Mouse (Mus musculus) hindbrain, embryonic 11.5 days (tissue): ENCODE measurements around the gene Rarg. TPM values are rescaled to one million over a fixed set of nuclear protein-coding genes. Genes with fewer than 3 reads are reported as not detected.

Experiments used
- ATAC-seq: fragments of 200-750 bp; cut with Nextera tagmentation; 2 replicates; pipeline ENCODE4 v1.8.0; 2017; ENCODE audit warnings: mild to moderate bottlenecking, moderate TSS enrichment, moderate library complexity; ENCODE audit not compliant: low FRiP score
- DNase-seq: peaks from one replicate; pipeline ENCODE4 v3.0.0-alpha.2; 2015; ENCODE audit warnings: low spot score
- H3K27ac ChIP-seq: fragments of 300-500 bp; sonication (generic); 2 replicates; pipeline ENCODE4 v1.5.1; 2014; ENCODE audit warnings: mild to moderate bottlenecking, low read depth, low read length
- H3K27me3 ChIP-seq: fragments of 300-500 bp; sonication (generic); 2 replicates; pipeline ENCODE4 v1.6.1; 2014; ENCODE audit warnings: mild to moderate bottlenecking, low read length, moderate library complexity, mixed read lengths; ENCODE audit not compliant: control insufficient read depth, insufficient read depth
- H3K36me3 ChIP-seq: fragments of 300-500 bp; sonication (generic); 2 replicates; pipeline ENCODE4 v1.6.1; 2014; ENCODE audit warnings: mild to moderate bottlenecking, low read length, moderate library complexity, mixed read lengths; ENCODE audit not compliant: control insufficient read depth, insufficient read depth
- H3K4me1 ChIP-seq: fragments of 300-500 bp; sonication (generic); replicated peaks from 2 replicates; pipeline ENCODE4 v1.6.1; 2014; ENCODE audit warnings: low read length, mixed read lengths; ENCODE audit not compliant: control insufficient read depth, insufficient read depth
- H3K4me2 ChIP-seq: fragments of 300-500 bp; sonication (generic); replicated peaks from 2 replicates; pipeline ENCODE4 v1.6.1; 2014; ENCODE audit warnings: mild to moderate bottlenecking, low read depth, low read length
- H3K4me3 ChIP-seq: fragments of 300-500 bp; sonication (generic); 2 replicates; pipeline ENCODE4 v1.5.1; 2014; ENCODE audit warnings: low read depth, low read length
- H3K9ac ChIP-seq: fragments of 300-500 bp; sonication (generic); 2 replicates; pipeline ENCODE4 v1.6.1; 2014; ENCODE audit warnings: low read depth, low read length
- H3K9me3 ChIP-seq: fragments of 300-500 bp; sonication (generic); 2 replicates; pipeline ENCODE4 v1.6.1; 2016; ENCODE audit warnings: low read length; ENCODE audit not compliant: control insufficient read depth
- WGBS: fragments of 180-500 bp; shearing (Covaris S2); extraction: QIAGEN DNeasy Blood & Tissue Kit; methylation state at CpG from one replicate; pipeline ENCODE4 v1.1.7; 2014; 5-methylcytosine and 5-hydroxymethylcytosine counted together
- polyA plus RNA-seq: library from polyadenylated mRNA; unstranded; fragments of >200 nt; fragmentation: Nextera tagmentation; extraction: Ambion mirVana; gene quantifications from 2 replicates; pipeline ENCODE4 v1.2.1, GENCODE M21; 2014

Rarg gene
- polyA plus RNA-seq, 1 experiment from 2014 or later: 20.3 TPM

DNA sequence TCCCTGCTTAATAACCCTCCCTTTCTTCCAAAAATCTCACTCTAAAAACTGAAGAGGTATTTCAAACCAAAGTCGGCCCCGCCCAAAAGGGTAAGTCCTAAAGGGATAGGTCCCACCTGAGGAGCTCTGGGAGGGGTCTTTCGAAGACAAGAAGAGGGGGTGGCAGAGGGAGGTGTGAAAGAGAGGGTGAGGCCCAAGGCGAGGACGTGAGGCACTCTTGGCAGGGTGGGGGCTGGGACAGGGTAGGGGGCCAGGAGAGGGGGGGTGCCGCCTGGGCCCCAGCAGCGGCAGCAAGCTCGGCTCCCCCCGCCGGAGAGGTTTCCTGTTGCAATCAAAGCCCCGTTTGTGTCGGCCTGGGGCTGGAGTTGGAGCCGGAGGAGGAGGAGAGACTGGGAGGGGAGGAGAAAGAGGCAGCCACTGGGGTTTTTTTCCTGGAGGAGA is 8.0 kb downstream of the Rarg start:
- WGBS: 3% methylated on average over 13 of the region's 13 CpGs
- Histone ChIP-seq H3K9ac (peak overlapping the region; percentile 34; the same call in 1 of the 2 replicates), H3K9me3 (no peaks in the 10 kb centered on the region), H3K27ac (peak overlapping the region; percentile 53), H3K27me3 (peaks cover 51% of the 10 kb centered on the region), H3K4me3 (no peak overlapping the region), H3K4me1 (peaks cover 11% of the 10 kb centered on the region), H3K36me3 (no peaks in the 10 kb centered on the region), H3K4me2 (peak overlapping the region; percentile 19)
- ATAC-seq (no peak), DNase-seq (peak; percentile 50)

DNA sequence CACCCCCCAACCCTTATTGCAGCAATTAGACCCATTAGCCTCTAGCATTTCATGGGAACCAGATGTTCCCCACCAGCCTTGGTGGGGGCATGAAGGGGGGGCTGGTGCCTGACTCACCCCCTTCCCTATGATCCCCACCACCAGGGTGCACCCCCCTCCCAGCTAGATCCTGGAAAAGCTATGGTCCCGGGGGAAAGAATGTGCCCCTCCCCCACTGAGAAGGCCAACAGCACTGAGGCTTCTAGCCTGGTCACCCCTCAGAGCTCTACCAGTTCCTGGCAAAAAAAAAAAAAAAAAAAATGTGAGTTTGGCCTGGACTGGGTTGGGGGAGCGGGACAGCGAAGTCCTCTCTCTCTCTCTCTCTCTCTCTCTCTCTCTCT is 8.5 kb downstream of the Rarg start:
- DNase-seq: peak; percentile 29
- no peak for ATAC-seq
- H3K27ac ChIP-seq: peak overlapping the region; percentile 59; the same call in 1 of the 2 replicates
- no peak overlapping the region for H3K4me3 ChIP-seq
- peak overlapping the region; percentile 19 for H3K4me2 ChIP-seq
- peaks cover 14% of the 10 kb centered on the region for H3K4me1 ChIP-seq
- H3K27me3 ChIP-seq: peaks cover 56% of the 10 kb centered on the region
- no peaks in the 10 kb centered on the region for H3K36me3 ChIP-seq
- H3K9me3 ChIP-seq: no peaks in the 10 kb centered on the region
- no peak overlapping the region for H3K9ac ChIP-seq
- WGBS: 0% methylated on average over 3 of the region's 3 CpGs

GRCm38 (mm10) chr15:102248131-102248811 is 9.0 kb downstream of the Rarg start:
- 4% methylated on average over 8 of the region's 8 CpGs for WGBS
- peak overlapping the region; percentile 62 for H3K27ac ChIP-seq
- DNase-seq (peak; percentile 34), ATAC-seq (no peak)
- peak overlapping the region; percentile 98 for H3K4me2 ChIP-seq
- H3K36me3 ChIP-seq: no peaks in the 10 kb centered on the region
- peak overlapping the region; percentile 59 for H3K4me3 ChIP-seq
- peaks cover 61% of the 10 kb centered on the region for H3K27me3 ChIP-seq
- no peaks in the 10 kb centered on the region for H3K9me3 ChIP-seq
- H3K4me1 ChIP-seq: peaks cover 16% of the 10 kb centered on the region
- peak overlapping the region; percentile 50 for H3K9ac ChIP-seq

DNA sequence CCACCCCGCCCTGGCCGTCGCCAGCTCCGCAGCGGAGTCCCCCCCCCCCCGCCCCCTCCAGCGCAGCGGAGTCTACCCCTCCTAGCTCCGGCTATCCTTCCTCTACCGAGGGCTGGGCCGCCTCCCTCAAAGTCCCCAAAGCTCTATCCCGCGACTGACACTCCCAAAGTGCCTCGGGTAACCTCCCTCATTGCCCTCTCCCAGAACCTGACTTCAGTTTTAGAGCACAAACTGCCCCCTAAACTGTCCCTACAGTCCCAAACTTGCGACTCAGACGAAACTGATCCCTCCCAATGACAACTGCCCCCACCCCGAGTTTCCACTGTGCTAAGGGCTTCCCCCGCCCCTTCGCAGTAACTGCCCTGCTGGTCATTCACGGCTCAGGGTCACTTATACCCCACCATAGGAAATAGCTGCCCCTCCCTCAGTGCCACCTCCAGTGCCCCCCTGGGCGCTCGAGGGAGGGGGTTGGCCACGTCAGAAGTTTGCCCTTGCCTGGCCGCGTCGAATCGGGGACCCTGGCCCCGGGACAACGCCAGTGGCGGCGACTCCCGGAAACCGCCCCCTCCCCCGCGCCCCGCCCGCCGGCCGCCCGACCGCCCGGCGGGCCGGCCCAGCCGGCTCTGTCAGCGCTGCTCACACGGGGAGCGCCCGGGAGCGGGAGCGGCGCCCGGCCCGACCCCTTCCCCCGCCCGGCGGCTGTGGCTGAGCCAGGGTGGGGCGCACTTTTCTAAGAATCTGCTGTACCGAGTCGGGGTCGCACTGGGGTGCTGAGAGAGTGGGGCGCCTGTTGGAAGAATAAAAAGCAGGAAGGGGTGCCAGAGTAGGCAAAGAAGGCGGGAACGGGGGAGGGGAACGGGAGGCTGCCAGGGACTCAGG is 9.8 kb downstream of the Rarg start:
- under 1% methylated on average over 59 of the region's 65 CpGs for WGBS
- ATAC-seq (peak; percentile 55), DNase-seq (peak; percentile 62)
- Histone ChIP-seq H3K36me3 (no peaks in the 10 kb centered on the region), H3K4me3 (peak overlapping the region; percentile 59), H3K27ac (peak overlapping the region; percentile 62), H3K27me3 (peaks cover 69% of the 10 kb centered on the region), H3K9ac (peak overlapping the region; percentile 50), H3K4me2 (peak overlapping the region; percentile 98), H3K9me3 (no peaks in the 10 kb centered on the region), H3K4me1 (peaks cover 21% of the 10 kb centered on the region)

- peaks cover 71% of the 10 kb centered on the region for H3K27me3 ChIP-seq
- peaks cover 21% of the 10 kb centered on the region for H3K4me1 ChIP-seq
Observed at GRCm38 (mm10) chr15:102246866-102247251, 10.5 kb downstream of the Rarg start.

DNA sequence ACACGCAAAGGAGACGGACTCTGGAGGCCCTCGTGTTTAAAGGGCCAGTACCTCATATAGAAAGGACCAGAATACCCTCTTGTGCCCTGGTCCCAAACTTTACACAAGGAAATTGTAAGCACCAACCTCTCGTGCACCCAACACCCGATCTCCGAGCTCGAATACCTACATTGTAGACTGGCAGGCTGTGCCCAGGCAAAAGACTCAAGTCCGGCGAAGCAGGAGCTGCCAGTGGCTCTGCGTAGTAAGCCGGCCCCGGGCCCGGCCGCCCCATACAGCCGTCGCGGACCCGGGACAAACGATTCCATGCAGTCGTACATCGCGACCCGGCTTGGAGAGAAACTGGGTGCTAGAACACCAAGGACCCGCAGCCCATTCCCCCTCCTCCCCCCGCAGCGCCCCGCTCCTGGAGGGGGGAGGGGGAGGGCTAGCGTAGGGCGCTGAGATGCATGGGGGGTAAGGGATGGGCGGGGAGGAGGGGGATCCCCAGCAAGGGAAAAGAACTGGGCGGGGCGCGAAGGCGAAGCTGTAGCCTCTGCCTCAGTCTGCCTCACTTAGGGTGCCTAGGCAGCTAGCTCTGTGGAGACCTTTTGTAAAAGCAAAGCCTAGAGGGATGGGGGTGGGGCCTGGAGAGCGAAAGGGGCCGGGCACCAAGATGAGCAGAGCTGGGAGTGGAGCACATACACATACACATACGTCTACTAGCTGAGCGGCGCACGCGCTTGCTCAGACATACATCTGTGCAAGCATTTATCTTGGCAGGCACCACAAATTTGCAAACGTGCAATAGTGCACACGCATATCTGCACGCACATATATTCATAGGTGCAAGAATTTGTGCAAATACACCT is 11.2 kb downstream of the Rarg start:
- Histone ChIP-seq H3K4me1 (peaks cover 21% of the 10 kb centered on the region), H3K27ac (peak overlapping the region; percentile 62; the same call in 1 of the 2 replicates), H3K36me3 (no peaks in the 10 kb centered on the region), H3K27me3 (peaks cover 73% of the 10 kb centered on the region), H3K4me3 (peak overlapping the region; percentile 59), H3K9ac (peak overlapping the region; percentile 56), H3K4me2 (peak overlapping the region; percentile 98), H3K9me3 (no peaks in the 10 kb centered on the region)
- WGBS: under 1% methylated on average over 40 of the region's 44 CpGs
- DNase-seq: peak; percentile 76
- peak; percentile 74 for ATAC-seq

More at GRCm38 (mm10) chr15:102246866-102247251, 10.5 kb downstream of the Rarg start:
- Histone ChIP-seq H3K4me3 (peak overlapping the region; percentile 59), H3K9ac (peak overlapping the region; percentile 44; the same call in 1 of the 2 replicates), H3K9me3 (no peaks in the 10 kb centered on the region), H3K4me2 (peak overlapping the region; percentile 98), H3K36me3 (no peaks in the 10 kb centered on the region), H3K27ac (peak overlapping the region; percentile 62; the same call in 1 of the 2 replicates)
- under 1% methylated on average over 27 of the region's 35 CpGs for WGBS
- peak; percentile 94 for DNase-seq
- ATAC-seq: peak; percentile 62

GRCm38 (mm10) chr15:102245461-102245881 is 11.8 kb downstream of the Rarg start:
- Histone ChIP-seq H3K9me3 (no peaks in the 10 kb centered on the region), H3K4me2 (peak overlapping the region; percentile 98), H3K4me3 (peak overlapping the region; percentile 59), H3K27me3 (peaks cover 73% of the 10 kb centered on the region), H3K27ac (no peak overlapping the region), H3K4me1 (peaks cover 19% of the 10 kb centered on the region), H3K36me3 (no peaks in the 10 kb centered on the region), H3K9ac (no peak overlapping the region)
- 5% methylated on average over 14 of the region's 14 CpGs for WGBS
- DNase-seq (no peak), ATAC-seq (no peak)
